Mouse (Mus musculus) heart, postnatal 4 days (tissue): ENCODE measurements around the gene Scg2. TPM values are rescaled to one million over a fixed set of nuclear protein-coding genes. Genes with fewer than 3 reads are reported as not detected.

Source experiments
- DNase-seq: peaks from one replicate; pipeline ENCODE4 v3.0.0; 2021
- total RNA-seq, 2 experiments: library from RNA; stranded (reverse); gene quantifications; 2 replicates each; pipeline ENCODE4 v1.2.3; 2021

The Scg2 gene
- under 1 TPM; 0.14 TPM for total RNA-seq

GRCm38 (mm10) chr1:79439609-79440308 is at the start of gene Scg2:
TSS of gene Scg2 (minus strand) at chr1:79440120.
- DNase-seq = peak; percentile 92

- no peak for DNase-seq
Measured at GRCm38 (mm10) chr1:79485546-79485945, 45.6 kb upstream of the Scg2 start.

DNA sequence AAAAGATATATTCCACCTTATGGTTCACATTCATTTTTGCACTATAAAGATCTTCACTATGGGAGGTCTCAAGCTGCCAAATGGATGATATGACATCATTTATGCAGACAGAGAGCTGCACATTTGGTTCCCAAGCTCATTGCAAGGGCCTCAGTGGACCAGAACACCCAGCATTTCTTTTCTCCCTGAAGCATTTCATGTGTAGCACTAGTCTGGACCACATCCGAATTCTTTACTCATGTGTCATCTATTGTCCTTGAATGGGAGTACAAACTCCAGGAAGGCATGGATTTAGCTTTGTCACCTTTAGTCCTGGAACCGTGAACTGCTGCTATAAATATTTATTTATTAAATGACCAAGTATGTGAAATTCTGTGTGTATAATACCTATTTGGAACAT is 30.9 kb upstream of the Scg2 start:
- no peak for DNase-seq

GRCm38 (mm10) chr1:79469871-79470270 is 30.0 kb upstream of the Scg2 start:
- no peak for DNase-seq

DNA sequence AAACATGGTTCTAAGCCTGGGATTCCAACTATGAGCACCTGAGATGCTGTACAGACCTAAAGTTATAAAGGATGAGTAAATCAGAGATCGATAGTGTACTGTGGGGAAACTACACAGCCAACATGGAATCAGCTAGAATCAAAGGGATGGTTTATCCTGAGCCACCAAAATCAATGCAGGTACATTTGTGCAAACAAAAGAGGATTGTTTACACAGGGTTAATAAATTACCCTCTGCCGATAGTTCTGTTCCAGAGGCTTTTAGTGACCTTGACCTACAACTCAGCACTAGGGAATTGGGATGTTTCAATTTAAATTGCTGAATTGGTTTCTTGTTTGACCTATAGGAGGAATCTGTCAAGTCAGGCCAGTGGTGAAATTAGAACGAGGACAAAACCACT is 26.7 kb upstream of the Scg2 start:
- DNase-seq = no peak

GRCm38 (mm10) chr1:79458558-79458957 is 18.6 kb upstream of the Scg2 start:
- no peak for DNase-seq

DNA sequence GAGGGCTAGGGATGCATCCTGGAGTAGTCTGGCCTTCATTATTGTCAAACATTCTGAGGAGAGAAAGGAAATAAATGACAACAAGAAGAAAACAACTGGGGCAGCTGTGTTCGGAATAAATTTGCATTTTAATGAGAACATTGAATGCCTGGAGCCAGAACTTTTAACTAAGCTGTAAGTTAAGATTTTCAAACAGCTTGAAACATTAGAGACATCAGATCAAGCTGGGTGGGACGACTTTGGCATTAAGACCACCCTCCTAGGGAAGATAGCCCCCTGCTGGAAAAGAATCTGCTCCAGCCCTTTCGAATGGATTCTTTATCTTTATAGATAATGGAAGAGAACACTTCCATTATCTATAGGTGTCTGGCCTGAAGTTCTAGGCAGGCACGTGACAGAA is 14.2 kb upstream of the Scg2 start:
- no peak for DNase-seq

DNA sequence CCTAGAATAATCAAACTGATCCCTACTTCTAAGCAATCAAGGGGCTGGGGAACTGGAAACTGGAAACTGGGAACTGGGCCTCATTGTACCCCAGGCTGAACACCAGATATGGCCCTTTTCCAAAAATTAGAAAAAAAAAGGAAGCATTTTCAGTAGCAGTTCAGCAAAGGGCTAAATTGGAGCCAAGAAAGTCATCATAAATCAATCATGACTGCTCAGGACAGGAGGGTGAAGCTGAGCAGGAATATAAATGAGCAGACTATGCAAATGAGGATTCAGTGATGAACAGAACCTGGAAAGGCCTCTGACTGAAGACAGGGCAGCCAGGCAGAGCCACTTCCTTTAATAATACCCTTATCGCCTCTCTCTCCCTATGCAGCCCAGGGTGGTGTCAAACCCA is 12.4 kb upstream of the Scg2 start:
- no peak for DNase-seq

GRCm38 (mm10) chr1:79450343-79451021 is 10.6 kb upstream of the Scg2 start:
- no peak for DNase-seq

GRCm38 (mm10) chr1:79449943-79450342 is 10.0 kb upstream of the Scg2 start:
- no peak for DNase-seq

DNA sequence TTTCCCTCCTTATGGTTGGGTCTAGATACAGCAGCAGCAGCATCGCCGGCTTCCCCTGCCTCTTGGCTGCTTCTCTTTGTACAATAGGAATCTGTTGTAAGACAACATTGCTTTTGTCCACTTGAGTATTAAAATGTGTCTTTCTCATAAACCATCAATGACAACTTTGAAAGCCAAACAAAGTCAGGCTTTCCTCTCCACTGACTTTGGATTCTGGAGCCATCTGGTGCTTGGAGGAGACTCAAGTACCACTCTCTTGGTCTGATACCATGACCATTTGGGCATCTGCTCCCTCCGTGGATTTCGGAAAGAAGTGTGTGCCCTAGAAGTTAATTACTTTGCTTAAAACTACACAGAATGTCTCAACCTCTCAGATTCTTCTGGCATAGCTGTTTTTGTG is 5.7 kb upstream of the Scg2 start:
- DNase-seq = no peak

GRCm38 (mm10) chr1:79437755-79438154 is 2.2 kb downstream of the Scg2 start:
- no peak for DNase-seq

- DNase-seq = no peak
Measured at GRCm38 (mm10) chr1:79436671-79437070, 3.2 kb downstream of the Scg2 start.

DNA sequence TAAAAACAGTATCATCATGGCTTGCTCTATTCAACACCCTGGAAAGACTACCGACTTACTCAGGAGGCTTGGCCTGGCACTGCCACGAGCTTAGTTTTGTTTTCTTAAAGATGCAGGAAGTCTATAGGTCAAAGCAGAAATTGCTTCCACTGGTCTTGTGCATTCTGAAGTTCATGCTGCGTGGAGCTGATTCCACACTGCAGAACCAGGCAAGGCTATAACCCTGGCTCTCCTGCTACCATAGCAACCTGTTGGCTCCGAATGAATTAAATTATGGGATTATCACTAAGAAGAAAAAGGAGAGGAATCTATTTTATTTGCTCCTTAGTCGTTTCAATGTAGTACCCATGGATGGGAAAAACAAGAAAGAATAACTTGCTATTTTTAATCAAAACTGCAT is 10.9 kb downstream of the Scg2 start:
- no peak for DNase-seq

DNA sequence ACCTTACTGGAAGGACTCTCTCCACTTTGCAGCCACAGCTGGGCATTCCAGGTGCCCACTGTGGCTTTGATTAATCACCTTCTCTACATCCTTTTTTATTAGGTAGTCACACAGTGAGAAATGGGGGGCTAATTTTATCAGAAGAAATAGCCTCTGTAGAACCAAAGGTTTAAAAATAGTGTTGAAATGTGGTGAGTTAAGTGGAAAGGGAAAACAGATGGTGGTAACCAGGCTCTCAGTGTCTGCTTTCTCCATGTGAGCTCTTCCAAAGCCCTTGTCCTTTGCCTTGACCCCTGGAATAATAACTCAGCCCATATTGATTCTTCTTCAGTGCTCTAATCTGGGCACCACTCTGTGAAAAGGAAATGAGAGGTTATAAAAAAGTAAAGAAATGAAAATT is 24.4 kb downstream of the Scg2 start:
- DNase-seq = no peak

- no peak for DNase-seq
Measured at GRCm38 (mm10) chr1:79406337-79406942, 33.5 kb downstream of the Scg2 start.

DNA sequence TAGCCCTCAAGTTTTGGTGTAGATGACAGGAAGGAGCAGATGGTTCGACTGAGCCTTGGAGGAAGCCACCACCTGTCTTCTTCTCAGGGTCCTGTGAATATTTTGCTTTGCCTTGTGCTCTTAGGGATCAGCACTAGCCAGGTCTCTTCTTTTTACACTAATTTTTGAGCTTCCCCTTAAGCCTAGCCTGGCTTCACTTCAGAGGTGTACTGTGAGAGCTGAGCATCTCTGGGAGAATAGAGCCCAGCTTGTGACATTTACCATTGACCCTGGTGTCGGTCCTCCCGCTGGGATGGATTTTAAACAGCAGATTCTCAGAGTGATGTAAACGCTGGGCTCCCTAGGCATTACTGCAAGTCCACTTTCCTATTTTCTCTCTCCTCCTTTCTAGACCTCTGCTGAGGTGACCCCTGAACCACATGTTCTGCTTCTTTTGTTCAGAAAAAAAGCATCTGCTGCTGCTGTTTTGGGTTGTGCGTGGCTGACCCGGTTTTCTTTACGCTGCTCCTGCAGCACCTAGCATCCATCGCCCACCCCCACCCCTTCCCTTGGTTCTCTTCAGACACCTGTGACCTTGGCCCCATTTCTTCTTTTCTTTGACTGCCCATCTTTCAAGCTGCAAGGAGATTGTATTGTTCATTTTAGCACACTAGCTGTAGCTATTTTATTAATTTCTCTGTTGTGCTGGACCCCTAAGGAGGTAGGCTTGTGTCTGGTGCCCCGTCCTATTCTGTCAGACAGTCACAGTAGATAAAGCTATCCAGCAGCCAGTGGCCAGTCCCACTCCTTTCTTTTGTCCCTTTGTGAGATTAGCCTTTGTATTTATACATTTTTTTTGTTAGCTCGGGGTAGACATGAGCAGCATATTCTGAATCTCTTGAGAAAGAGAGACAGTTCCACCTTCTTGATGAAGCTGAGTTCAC is 38.6 kb downstream of the Scg2 start:
- DNase-seq = no peak

GRCm38 (mm10) chr1:79400284-79400683 is 39.6 kb downstream of the Scg2 start:
- DNase-seq = no peak
